Mouse (Mus musculus): ENCODE data around the gene Ric3.
A peak's percentile ranks its signal among the peaks of the same experiment; 100 is the strongest.

Gene Ric3

GRCm38 (mm10) chr7:109045876-109046275, 37.3 kb downstream of the Ric3 start:
- DNase-seq (ENCODE audit: low spot score): no peak

- DNase-seq (ENCODE audit: low spot score): no peak
Observed at GRCm38 (mm10) chr7:109039445-109039844, 43.7 kb downstream of the Ric3 start.

GRCm38 (mm10) chr7:109038987-109039386, 44.1 kb downstream of the Ric3 start:
- no peak for DNase-seq (ENCODE audit: low spot score)

GRCm38 (mm10) chr7:109038121-109038735, 44.9 kb downstream of the Ric3 start:
- DNase-seq (ENCODE audit: low spot score): no peak

- DNase-seq (ENCODE audit: low spot score): no peak
Observed at GRCm38 (mm10) chr7:109032054-109032453, 51.1 kb downstream of the Ric3 start.

GRCm38 (mm10) chr7:109031331-109031730, 51.8 kb downstream of the Ric3 start:
- DNase-seq (ENCODE audit: low spot score): no peak

- DNase-seq (ENCODE audit: low spot score): no peak
Observed at GRCm38 (mm10) chr7:109029961-109030465, 53.1 kb downstream of the Ric3 start.

- no peak for DNase-seq (ENCODE audit: low spot score)
Observed at GRCm38 (mm10) chr7:109028204-109028603, 54.9 kb downstream of the Ric3 start.

GRCm38 (mm10) chr7:109027721-109028120, 55.4 kb downstream of the Ric3 start:
- no peak for DNase-seq (ENCODE audit: low spot score)

- DNase-seq (ENCODE audit: low spot score): no peak
Observed at GRCm38 (mm10) chr7:109026976-109027375, 56.2 kb downstream of the Ric3 start.

GRCm38 (mm10) chr7:109025743-109026142, 57.4 kb downstream of the Ric3 start:
- no peak for DNase-seq (ENCODE audit: low spot score)

- DNase-seq (ENCODE audit: low spot score): peak; percentile 55
Observed at GRCm38 (mm10) chr7:109021428-109021827, 61.7 kb downstream of the Ric3 start.

- DNase-seq (ENCODE audit: low spot score): no peak
Observed at GRCm38 (mm10) chr7:109019243-109019642, 63.9 kb downstream of the Ric3 start.

- no peak for DNase-seq (ENCODE audit: low spot score)
Observed at GRCm38 (mm10) chr7:109016378-109016923, 66.7 kb downstream of the Ric3 start.

GRCm38 (mm10) chr7:109014851-109015250, 68.3 kb downstream of the Ric3 start:
- DNase-seq (ENCODE audit: low spot score): no peak

- DNase-seq (ENCODE audit: low spot score): no peak
Observed at GRCm38 (mm10) chr7:109012998-109013625, 70.0 kb downstream of the Ric3 start.

GRCm38 (mm10) chr7:109012575-109012974, 70.6 kb downstream of the Ric3 start:
- DNase-seq (ENCODE audit: low spot score): no peak

- no peak for DNase-seq (ENCODE audit: low spot score)
Observed at GRCm38 (mm10) chr7:109011596-109012180, 71.4 kb downstream of the Ric3 start.

- peak; percentile 24 for DNase-seq (ENCODE audit: low spot score)
Observed at GRCm38 (mm10) chr7:109010720-109011595, 72.2 kb downstream of the Ric3 start.

- DNase-seq (ENCODE audit: low spot score): no peak
Observed at GRCm38 (mm10) chr7:109009260-109009659, 73.9 kb downstream of the Ric3 start.

GRCm38 (mm10) chr7:109003653-109004052, 79.5 kb downstream of the Ric3 start:
- DNase-seq (ENCODE audit: low spot score): no peak

GRCm38 (mm10) chr7:109001971-109002370, 81.2 kb downstream of the Ric3 start:
- no peak for DNase-seq (ENCODE audit: low spot score)
